Comparison of ENCODE assay signal across 13 mouse cellular contexts in genomic region chr4:106330371-106330819, GRCm38 (mm10). TPM values are rescaled to one million over a fixed set of nuclear protein-coding genes. Genes with fewer than 3 reads are reported as not detected.
DNase-seq lines count a peak whose midpoint lies in the region; ATAC-seq lines count a peak whose summit lies in the region.
"Had no signal": no experiment of that assay in that cellular context is flagged by ENCODE, and none has a peak within 500 bp of the region (broad histone marks: within the 10 kb centered on the region; RNA-seq: fewer than 3 reads in every experiment).

No protein-coding gene starts in this region.

- H3K27me3 ChIP-seq in lung, embryonic 15.5 days, result no peaks in the 10 kb centered on the region
- H3K27me3 ChIP-seq in intestine, embryonic 16.5 days (replicated peaks; ENCODE audit: control insufficient read depth, insufficient read depth, low read length), result no peaks in the 10 kb centered on the region
- H3K27me3 ChIP-seq: limb, embryonic 12.5 days had no signal

- H3K36me3 ChIP-seq in lung, embryonic 15.5 days, result no peaks in the 10 kb centered on the region
- H3K36me3 ChIP-seq in intestine, embryonic 16.5 days (ENCODE audit: control insufficient read depth, insufficient read depth, low read length), result no peaks in the 10 kb centered on the region

- H3K9me3 ChIP-seq in lung, embryonic 15.5 days, result no peaks in the 10 kb centered on the region
- no peaks in the 10 kb centered on the region for H3K9me3 ChIP-seq in intestine, embryonic 16.5 days (ENCODE audit: control insufficient read depth, low read length)
- H3K9me3 ChIP-seq: G1E; limb, embryonic 12.5 days had no signal

- no peak overlapping the region for H3K9ac ChIP-seq in lung, embryonic 15.5 days
- H3K9ac ChIP-seq in intestine, embryonic 16.5 days (ENCODE audit: low read depth, low read length), result no peak overlapping the region
- H3K9ac ChIP-seq: limb, embryonic 12.5 days had no signal

- DNase-seq in adrenal gland, adult (ENCODE audit: inconsistent age in 2 of 2, low spot score in 1 of 2), result peak; percentile 30 to 79
- no peak for DNase-seq in adrenal gland, postnatal 25 days
- no peak for DNase-seq in lung, postnatal 14 days
- DNase-seq in lung, postnatal 25 days (ENCODE audit: low spot score), result peak; percentile 32
- no peak for DNase-seq in cerebellum, postnatal 14 days
- no peak for DNase-seq in heart, adult 9 months (ENCODE audit: low spot score in 2 of 2)
- DNase-seq: adrenal gland, postnatal 14 days had no signal

- 26% methylated on average over 5 of the region's 5 CpGs for WGBS in lung, embryonic 15.5 days
- 42% methylated on average over 5 of the region's 5 CpGs for WGBS in intestine, embryonic 16.5 days

- ATAC-seq in lung, embryonic 15.5 days (ENCODE audit: borderline replicate concordance, extremely low read depth, low FRiP score, low TSS enrichment), result peak; percentile 27; the same call in 1 of the 2 replicates
- peak; percentile 78 for ATAC-seq in intestine, embryonic 16.5 days
- ATAC-seq: hindbrain, embryonic 16.5 days had no signal

- H3K4me1 ChIP-seq in lung, embryonic 15.5 days, result peaks cover 18% of the 10 kb centered on the region
- H3K4me1 ChIP-seq in intestine, embryonic 16.5 days (ENCODE audit: control insufficient read depth, insufficient read depth, low read length), result peaks cover 9% of the 10 kb centered on the region
- H3K4me1 ChIP-seq: limb, embryonic 12.5 days had no signal

- H3K4me2 ChIP-seq in lung, embryonic 15.5 days, result no peak overlapping the region
- no peak overlapping the region for H3K4me2 ChIP-seq in intestine, embryonic 16.5 days (ENCODE audit: low read depth, low read length)
- H3K4me2 ChIP-seq: heart, embryonic 11.5 days; limb, embryonic 12.5 days had no signal

- H3K27ac ChIP-seq in lung, embryonic 15.5 days, result no peak overlapping the region
- H3K27ac ChIP-seq in intestine, embryonic 16.5 days (ENCODE audit: low read length), result no peak overlapping the region
- H3K27ac ChIP-seq: limb, embryonic 12.5 days had no signal

- no peak overlapping the region for H3K4me3 ChIP-seq in lung, embryonic 15.5 days
- no peak overlapping the region for H3K4me3 ChIP-seq in intestine, embryonic 16.5 days (ENCODE audit: low read length)
- H3K4me3 ChIP-seq: limb, embryonic 12.5 days had no signal

RNA-seq across cellular contexts. Expression of gene Usp24, which starts 14.4 kb away (rescaled TPM):
- total RNA-seq in adrenal gland, postnatal 25 days (2021), result 41.1 and 46.0 TPM in 2 replicates
- 6.5 and 6.9 TPM in 2 replicates for polyA plus RNA-seq in lung, embryonic 15.5 days (2015; fragmentation: Nextera tagmentation; extraction: Ambion mirVana)
- 3.7 TPM in 2 replicates for polyA plus RNA-seq in intestine, embryonic 16.5 days (2015; fragmentation: Nextera tagmentation; extraction: Ambion mirVana)

Comparison
In these comparisons a context has a peak if more than half of its experiments do, and no peak if none do; other contexts are left out.
1. DNase-seq: peak in adrenal gland, adult (2 of 2) and lung, postnatal 25 days (single experiment); none in adrenal gland, postnatal 25 days (single experiment), lung, postnatal 14 days (single experiment), cerebellum, postnatal 14 days (0 of 2) and heart, adult 9 months (0 of 2).